Mouse (Mus musculus): ENCODE results near the gene Os9. TPM values are rescaled to one million over a fixed set of nuclear protein-coding genes. Genes with fewer than 3 reads are reported as not detected.

The Os9 gene
- polyA plus RNA-seq (2012), result 104 and 109 TPM in 2 replicates

- no peak for TF ChIP-seq GATA1 (IDR thresholded peaks at IDR 0.05; ENCODE audit: low read length)
These were observed at the start of gene Os9 for GRCm38 (mm10) chr10:127121066-127121477. TSS of gene Os9 (minus strand) at chr10:127121131.

- TF ChIP-seq GATA1 (IDR thresholded peaks at IDR 0.05; ENCODE audit: low read length), result no peak
These were observed 49.1 kb upstream of the Os9 start for GRCm38 (mm10) chr10:127170002-127170401.

DNA sequence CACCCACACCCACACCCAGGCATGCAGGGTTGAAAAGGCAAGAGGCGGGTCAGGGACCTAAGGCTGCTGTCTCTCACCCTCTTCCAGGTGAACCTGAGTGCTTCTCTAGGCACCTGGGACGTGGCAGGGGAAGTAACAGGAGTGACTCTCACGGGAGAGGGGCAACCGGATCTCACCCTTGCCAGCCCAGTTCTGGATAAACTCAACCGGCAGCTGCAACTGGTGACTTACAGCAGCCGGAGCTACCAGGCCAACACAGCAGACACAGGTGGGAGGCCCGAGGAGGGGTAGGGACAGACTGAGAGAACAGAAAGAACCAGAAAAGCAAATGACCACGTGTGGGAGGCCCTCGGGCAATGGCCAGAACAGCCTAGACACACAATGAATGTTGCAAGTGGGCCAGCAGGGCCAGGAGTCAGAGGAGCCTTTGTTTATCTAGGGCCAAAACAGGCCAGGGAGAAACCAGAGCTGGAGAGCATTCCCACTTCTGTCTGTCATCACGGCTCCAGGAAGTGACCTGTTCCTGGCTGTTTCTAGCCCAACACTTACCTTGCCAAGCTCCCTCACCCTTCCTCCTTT, 46.8 kb upstream of the Os9 start:
- TF ChIP-seq GATA1 (IDR thresholded peaks at IDR 0.05; ENCODE audit: low read length), result no peak

GRCm38 (mm10) chr10:127166771-127167613, 46.1 kb upstream of the Os9 start:
- TF ChIP-seq GATA1 (IDR thresholded peaks at IDR 0.05; ENCODE audit: low read length), result no peak

DNA sequence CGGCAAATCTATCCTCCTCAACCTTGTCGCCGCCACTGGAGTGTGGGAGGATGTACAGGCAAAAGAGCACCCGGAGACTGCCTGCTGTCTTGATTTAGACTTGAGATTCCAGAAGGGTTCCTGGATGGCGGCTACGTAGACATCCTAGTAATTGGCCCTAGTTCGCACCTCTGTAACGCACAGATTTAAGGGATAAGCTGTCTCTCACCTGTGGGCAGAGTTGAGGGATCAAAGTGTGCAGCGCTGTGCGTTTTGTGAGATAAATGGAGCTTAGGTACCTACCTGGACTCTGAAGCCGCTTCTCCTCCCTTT, 45.4 kb upstream of the Os9 start:
- no peak for TF ChIP-seq GATA1 (IDR thresholded peaks at IDR 0.05; ENCODE audit: low read length)

DNA sequence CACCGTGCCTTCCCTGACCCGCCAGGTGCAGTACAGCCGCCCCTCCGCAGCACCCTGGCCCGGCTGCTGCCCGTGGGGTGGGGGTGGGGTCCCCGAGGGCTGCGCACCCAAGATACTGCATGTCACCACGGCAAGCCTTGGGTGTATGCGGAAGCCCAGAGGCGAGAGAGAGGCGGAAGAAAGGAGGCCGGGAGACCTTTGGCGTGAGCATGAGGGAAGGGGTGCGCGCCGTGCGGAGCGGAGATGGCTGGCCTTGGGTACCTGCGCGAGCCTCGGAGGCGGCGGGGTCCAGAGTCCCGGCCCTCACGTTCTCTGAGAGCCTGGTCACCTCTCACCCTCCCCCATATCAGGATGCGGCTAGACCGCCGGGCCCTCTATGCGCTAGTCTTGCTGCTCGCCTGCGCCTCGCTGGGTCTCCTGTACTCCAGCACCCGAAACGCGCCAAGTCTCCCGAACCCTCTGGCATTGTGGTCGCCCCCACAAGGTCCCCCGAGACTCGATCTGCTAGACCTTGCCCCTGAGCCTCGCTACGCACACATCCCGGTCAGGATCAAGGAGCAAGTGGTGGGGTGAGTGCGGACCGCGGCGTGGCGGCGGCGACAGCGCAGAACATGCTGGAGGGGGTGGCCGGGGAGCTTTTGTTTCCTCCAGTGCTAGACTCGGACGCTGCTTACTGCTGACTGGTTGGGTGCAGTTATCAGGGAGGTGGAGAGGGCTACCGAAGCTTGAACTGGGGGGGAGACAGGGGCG, 44.9 kb upstream of the Os9 start:
- TF ChIP-seq GATA1 (IDR thresholded peaks at IDR 0.05; ENCODE audit: low read length), result no peak

- TF ChIP-seq GATA1 (IDR thresholded peaks at IDR 0.05; ENCODE audit: low read length), result no peak
These were observed 44.4 kb upstream of the Os9 start for GRCm38 (mm10) chr10:127165354-127165653.

DNA sequence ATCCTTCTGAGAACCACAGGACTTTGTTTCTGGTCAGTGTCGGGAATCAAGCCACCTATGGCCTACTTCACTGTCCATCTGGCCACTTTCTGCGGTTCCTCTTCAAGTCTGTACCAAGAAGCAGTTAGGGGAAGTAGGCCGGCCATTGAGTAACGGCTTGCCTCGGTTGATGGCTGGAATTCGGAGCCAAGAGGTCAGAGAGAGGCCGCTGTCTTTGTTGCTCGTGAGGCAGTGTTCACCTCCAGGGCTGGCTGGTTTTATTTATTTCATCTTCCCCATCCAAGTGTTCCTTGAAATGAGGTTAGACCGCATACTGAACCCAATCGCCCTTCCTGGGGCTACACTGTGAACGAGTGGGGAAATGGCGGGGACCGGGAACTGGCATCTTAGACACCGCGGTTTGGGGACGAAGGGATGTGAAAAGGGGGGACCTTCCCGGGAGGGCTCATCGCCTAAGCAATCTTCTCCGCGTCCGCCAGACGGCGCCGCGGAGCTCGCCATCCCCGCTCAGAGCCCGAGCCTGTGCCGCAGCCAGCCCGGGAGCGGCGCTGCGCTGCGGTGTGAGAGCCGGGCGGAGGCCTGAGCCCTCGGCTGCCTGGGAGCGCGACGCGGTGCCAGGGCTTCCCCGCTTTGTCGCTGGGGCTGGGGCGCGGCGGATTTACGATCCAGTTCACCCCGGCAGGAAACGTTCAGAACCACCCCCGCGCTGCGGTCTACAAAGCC, 43.9 kb upstream of the Os9 start, which contains the start of gene B4galnt1:
TSS of gene B4galnt1 (plus strand) at position 595 of the 723 bp plus-strand sequence.
- no peak for TF ChIP-seq GATA1 (IDR thresholded peaks at IDR 0.05; ENCODE audit: low read length)

- no peak for TF ChIP-seq GATA1 (IDR thresholded peaks at IDR 0.05; ENCODE audit: low read length)
These were observed 43.3 kb upstream of the Os9 start for GRCm38 (mm10) chr10:127164190-127164589.

GRCm38 (mm10) chr10:127160728-127161127, 39.8 kb upstream of the Os9 start:
- no peak for TF ChIP-seq GATA1 (IDR thresholded peaks at IDR 0.05; ENCODE audit: low read length)

DNA sequence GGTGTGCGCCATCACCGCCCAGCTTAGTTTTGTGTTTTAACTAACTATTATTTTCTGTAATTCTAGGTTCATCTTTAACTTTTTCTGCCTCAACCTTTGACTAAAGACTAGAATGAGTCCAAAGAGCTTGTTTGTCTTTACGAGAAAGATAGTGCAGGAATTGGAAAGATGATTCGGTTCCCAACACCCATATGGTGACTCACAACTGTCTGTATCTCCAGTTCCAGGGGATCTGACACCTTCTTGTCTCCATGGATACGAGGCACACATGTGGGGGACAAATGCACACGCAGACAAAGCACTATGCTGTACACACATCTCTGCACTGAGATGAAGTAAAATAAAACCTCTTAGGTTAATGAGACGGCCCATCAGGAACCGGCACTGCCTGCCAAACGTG, 39.1 kb upstream of the Os9 start:
- no peak for TF ChIP-seq GATA1 (IDR thresholded peaks at IDR 0.05; ENCODE audit: low read length)

DNA sequence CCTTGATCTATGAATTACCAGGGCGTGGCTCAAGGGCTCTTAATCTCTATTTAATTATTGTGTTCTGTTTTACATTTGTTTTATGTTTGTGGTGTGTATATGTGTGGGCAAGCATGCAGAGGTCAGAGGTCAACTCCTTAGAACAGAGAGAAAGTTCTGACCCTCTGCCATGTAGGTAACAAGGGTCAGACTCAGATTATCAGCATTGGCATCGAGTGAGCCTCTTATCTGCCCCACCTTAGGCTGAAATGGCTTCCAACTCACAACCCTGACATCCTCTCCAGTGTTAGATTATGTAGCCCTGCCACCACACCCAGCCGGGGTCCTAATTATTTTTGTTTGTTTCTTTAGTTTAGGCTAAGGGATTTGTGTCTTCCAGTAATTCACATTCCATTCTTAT, 37.5 kb upstream of the Os9 start:
- no peak for TF ChIP-seq GATA1 (IDR thresholded peaks at IDR 0.05; ENCODE audit: low read length)

DNA sequence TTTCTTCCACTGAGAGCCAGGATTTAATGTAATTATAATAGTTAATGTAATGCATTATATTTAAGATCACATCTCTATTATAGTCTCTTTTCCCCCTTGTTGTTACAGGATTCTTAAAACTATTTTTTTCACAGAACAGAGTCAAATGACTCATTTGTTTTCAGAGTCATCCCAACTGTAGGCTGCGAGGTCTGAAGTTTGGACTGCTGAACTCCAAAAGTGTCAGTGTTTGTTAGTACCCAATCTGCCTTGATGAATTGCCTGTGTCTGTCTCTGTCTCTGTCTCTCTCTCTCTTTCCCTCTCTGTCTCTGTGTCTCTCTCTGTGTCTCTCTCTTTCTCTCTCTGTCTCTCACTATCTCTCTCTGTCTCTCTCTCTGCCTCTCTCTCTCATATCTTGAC, 35.6 kb upstream of the Os9 start:
- TF ChIP-seq GATA1 (IDR thresholded peaks at IDR 0.05; ENCODE audit: low read length), result no peak

DNA sequence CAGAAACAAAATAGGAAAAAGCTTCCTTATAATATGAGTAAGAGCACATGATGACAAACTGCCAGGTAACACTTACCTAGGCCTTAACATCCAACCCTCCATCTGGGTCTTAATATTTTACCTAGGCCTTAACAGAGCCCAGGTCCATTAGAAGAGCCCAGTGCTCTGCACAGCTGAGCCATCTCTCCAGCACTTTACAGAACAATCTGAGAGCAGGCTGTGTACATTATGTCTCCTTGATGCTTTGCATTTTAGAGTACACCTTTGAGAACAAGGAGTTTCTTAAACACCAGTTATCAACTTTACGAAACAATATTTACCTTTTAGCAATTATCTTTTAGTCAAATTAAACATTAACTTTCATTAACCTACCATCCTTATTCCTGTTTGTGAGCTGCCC, 35.2 kb upstream of the Os9 start:
- TF ChIP-seq GATA1 (IDR thresholded peaks at IDR 0.05; ENCODE audit: low read length), result no peak

DNA sequence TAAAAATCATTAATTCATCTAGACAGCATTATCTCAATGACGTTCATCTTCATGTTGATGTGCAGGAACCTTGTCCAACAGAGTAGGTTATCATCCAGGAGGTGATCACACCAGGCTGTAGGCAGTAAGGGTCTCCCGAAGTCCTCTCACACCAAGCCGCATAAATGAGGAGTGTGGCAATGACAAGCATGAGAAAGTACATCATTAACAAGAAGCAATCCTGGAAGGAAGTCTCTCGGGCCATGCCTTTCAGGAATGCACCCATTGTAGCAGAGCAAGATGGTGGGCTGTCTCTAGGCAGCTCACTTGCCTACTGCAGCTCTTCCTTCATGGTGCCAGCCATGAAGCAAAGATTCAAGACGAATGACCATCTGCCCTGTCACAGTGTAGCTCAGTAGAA, 33.7 kb upstream of the Os9 start:
- TF ChIP-seq GATA1 (IDR thresholded peaks at IDR 0.05; ENCODE audit: low read length), result no peak

DNA sequence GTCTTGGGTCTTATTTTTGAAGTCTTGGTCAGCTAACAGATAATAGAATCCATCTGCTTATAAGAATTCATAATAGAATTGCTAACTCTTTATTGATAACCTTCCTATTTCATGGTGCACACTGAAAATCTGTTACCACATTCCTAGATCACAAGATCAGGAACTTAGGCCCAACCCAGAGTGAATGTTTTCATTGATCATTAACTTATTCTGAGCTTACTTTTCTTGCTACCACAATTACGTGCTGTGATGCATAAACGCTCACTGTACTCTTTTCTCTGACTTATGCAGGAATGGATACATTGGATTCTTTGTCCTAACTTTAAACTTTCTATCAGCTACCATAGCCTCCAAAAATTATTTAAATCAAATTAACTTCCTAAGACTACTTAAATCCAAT, 33.3 kb upstream of the Os9 start:
- TF ChIP-seq GATA1 (IDR thresholded peaks at IDR 0.05; ENCODE audit: low read length), result no peak
